Mouse (Mus musculus): ENCODE measurements around the gene Hint1. TPM values are rescaled to one million over a fixed set of nuclear protein-coding genes. Genes with fewer than 3 reads are reported as not detected.
"Not testable (repeated sequence)": the region's sequence is repeated elsewhere in the genome, so short reads cannot be mapped to it uniquely, and the experiment has no call there.

Gene Hint1
- polyA plus RNA-seq, 1 experiment: 324 TPM

DNA sequence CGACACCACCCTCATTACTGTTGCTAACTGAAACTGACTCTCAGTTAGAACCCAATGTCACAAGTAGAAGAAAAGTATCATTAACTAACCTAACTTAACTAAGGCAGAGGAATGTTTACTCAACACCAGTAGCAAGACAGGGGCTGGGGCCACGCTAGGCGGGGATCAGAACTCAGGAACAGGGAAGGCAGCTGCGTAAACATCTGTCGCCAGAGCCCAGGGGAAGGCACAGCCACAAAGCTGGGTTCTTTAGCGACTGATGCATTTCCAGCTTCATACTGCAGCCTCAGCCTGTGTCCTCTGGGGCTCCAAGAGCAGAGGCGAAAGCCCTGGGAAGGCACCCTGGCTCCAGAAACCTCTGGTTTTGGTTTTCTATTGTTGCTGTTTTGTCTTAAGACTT lies 25.9 kb downstream of the Hint1 start:
- Histone ChIP-seq H3K36me3 (ENCODE audit: control insufficient read depth, insufficient read depth, low read length, poor library complexity, severe bottlenecking) (no peaks in the 10 kb centered on the region), H3K9ac (ENCODE audit: low read depth, poor library complexity, severe bottlenecking) (no peak overlapping the region), H3K27ac (ENCODE audit: insufficient read depth, low read length) (no peak overlapping the region), H3K27me3 (ENCODE audit: control insufficient read depth, insufficient read depth, low read length, poor library complexity, severe bottlenecking) (no peaks in the 10 kb centered on the region), H3K9me3 (replicated peaks; ENCODE audit: control insufficient read depth, insufficient read depth, low read length, poor library complexity, severe bottlenecking) (no peaks in the 10 kb centered on the region), H3K4me3 (ENCODE audit: low read depth, low read length) (no peak overlapping the region), H3K4me1 (ENCODE audit: control insufficient read depth, insufficient read depth, low read length) (no peaks in the 10 kb centered on the region)
- TF ChIP-seq EP300 (IDR thresholded peaks at IDR 0.05; ENCODE audit: insufficient read depth, low read depth, low read length) (no peak), POLR2A (IDR thresholded peaks at IDR 0.05; ENCODE audit: insufficient read depth, low read length) (no peak), CTCF (IDR thresholded peaks at IDR 0.05; ENCODE audit: low read depth, low read length) (no peak)

DNA sequence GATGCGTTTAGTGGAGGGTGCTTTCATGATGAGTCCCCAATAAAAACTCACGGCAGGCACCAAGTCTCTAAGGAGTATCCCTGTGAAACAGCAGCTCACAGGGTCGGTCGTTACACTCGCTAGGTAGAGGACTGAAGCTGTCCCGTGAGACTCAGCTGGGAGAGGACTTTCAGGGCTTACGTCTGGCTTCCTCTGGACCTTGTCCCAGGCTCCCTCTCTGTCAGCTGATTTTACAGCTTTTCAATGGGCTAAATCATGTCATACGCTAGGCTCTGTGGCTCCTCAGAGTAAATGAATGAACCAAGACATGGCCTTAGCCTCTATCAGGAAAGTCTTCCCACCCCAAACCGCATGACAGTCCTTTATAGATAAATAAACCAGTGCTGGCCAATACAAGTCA lies 28.4 kb downstream of the Hint1 start:
- Histone ChIP-seq H3K36me3 (ENCODE audit: control insufficient read depth, insufficient read depth, low read length, poor library complexity, severe bottlenecking) (no peaks in the 10 kb centered on the region), H3K4me1 (ENCODE audit: control insufficient read depth, insufficient read depth, low read length) (no peaks in the 10 kb centered on the region), H3K4me3 (ENCODE audit: low read depth, low read length) (no peak overlapping the region), H3K27ac (ENCODE audit: insufficient read depth, low read length) (no peak overlapping the region), H3K9ac (ENCODE audit: low read depth, poor library complexity, severe bottlenecking) (no peak overlapping the region), H3K9me3 (replicated peaks; ENCODE audit: control insufficient read depth, insufficient read depth, low read length, poor library complexity, severe bottlenecking) (no peaks in the 10 kb centered on the region), H3K27me3 (ENCODE audit: control insufficient read depth, insufficient read depth, low read length, poor library complexity, severe bottlenecking) (no peaks in the 10 kb centered on the region)
- TF ChIP-seq CTCF (IDR thresholded peaks at IDR 0.05; ENCODE audit: low read depth, low read length): no peak
- no peak for TF ChIP-seq EP300 (IDR thresholded peaks at IDR 0.05; ENCODE audit: insufficient read depth, low read depth, low read length)
- no peak for TF ChIP-seq POLR2A (IDR thresholded peaks at IDR 0.05; ENCODE audit: insufficient read depth, low read length)

DNA sequence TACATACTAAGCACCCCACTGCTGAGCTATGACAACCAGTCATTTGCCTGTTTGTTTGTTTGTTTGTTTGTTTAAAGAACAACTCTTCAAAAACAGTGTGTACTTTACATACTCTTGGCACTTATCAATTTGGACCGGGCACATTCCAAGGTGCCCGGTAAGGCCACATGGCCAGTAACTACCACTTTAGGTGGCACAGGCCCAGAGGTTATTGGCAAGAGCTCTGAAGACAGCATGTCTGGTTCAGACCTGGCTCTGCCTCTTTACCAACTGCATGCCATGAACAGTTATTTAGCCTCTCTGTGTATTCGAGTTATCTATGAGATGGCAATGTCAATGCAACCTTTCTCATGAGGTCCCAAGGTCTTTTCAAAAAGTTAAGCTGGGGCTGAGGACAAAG lies 30.5 kb downstream of the Hint1 start:
- not testable (repeated sequence) for H3K9ac ChIP-seq (ENCODE audit: low read depth, poor library complexity, severe bottlenecking)

DNA sequence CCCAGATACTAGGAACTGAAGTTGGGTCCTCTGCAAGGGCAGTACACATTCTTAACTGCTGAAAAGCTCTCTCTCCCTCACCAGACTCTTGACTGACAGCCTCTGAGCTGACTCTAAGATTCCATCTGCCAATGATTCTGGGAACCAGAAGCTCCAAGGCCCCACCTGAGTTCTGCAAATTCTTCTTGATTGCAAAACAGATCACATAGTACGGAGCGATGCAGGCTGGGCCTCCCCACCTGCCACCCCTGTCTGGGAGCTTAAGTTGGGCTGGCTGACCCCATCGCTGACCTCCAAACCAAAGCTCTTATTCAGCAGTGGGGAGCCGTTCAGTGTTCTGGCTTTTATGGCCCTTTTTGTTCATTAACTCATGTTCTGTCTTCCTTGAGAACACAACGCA lies 31.3 kb downstream of the Hint1 start:
- H3K4me3 ChIP-seq (ENCODE audit: low read depth, low read length): no peak overlapping the region
- no peaks in the 10 kb centered on the region for H3K27me3 ChIP-seq (ENCODE audit: control insufficient read depth, insufficient read depth, low read length, poor library complexity, severe bottlenecking)
- no peaks in the 10 kb centered on the region for H3K9me3 ChIP-seq (replicated peaks; ENCODE audit: control insufficient read depth, insufficient read depth, low read length, poor library complexity, severe bottlenecking)
- TF ChIP-seq CTCF (IDR thresholded peaks at IDR 0.05; ENCODE audit: low read depth, low read length) (no peak), EP300 (IDR thresholded peaks at IDR 0.05; ENCODE audit: insufficient read depth, low read depth, low read length) (no peak), POLR2A (IDR thresholded peaks at IDR 0.05; ENCODE audit: insufficient read depth, low read length) (no peak)
- no peak overlapping the region for H3K9ac ChIP-seq (ENCODE audit: low read depth, poor library complexity, severe bottlenecking)
- no peak overlapping the region for H3K27ac ChIP-seq (ENCODE audit: insufficient read depth, low read length)
- no peaks in the 10 kb centered on the region for H3K36me3 ChIP-seq (ENCODE audit: control insufficient read depth, insufficient read depth, low read length, poor library complexity, severe bottlenecking)
- no peaks in the 10 kb centered on the region for H3K4me1 ChIP-seq (ENCODE audit: control insufficient read depth, insufficient read depth, low read length)

More for the DNA sequence above, 30.5 kb downstream of the Hint1 start:
- H3K4me3 ChIP-seq (ENCODE audit: low read depth, low read length); H3K4me1 ChIP-seq (ENCODE audit: control insufficient read depth, insufficient read depth, low read length); H3K27me3 ChIP-seq (ENCODE audit: control insufficient read depth, insufficient read depth, low read length, poor library complexity, severe bottlenecking); H3K36me3 ChIP-seq (ENCODE audit: control insufficient read depth, insufficient read depth, low read length, poor library complexity, severe bottlenecking); H3K9me3 ChIP-seq (replicated peaks; ENCODE audit: control insufficient read depth, insufficient read depth, low read length, poor library complexity, severe bottlenecking); H3K27ac ChIP-seq (ENCODE audit: insufficient read depth, low read length): not testable (repeated sequence)

DNA sequence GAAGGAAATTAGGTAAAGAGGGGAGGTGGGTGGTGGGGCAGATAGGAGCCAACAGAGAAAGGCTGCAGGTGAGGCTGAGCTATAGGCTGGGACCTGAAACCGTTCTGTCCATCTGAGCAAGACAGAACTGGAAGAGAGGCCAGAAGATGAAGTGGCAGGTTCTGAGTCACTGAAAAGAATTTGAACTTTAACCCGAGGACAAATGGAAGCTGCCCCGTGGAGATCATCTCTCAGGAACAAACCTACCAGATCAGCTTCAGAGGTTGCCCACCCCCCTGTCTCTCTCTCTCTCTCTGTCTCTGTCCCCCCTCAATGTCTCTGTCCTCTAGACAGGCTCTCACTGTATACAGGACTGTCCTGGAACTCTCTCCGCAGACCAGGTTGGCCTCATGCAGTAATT lies 33.5 kb downstream of the Hint1 start:
- no peak overlapping the region for H3K9ac ChIP-seq (ENCODE audit: low read depth, poor library complexity, severe bottlenecking)

DNA sequence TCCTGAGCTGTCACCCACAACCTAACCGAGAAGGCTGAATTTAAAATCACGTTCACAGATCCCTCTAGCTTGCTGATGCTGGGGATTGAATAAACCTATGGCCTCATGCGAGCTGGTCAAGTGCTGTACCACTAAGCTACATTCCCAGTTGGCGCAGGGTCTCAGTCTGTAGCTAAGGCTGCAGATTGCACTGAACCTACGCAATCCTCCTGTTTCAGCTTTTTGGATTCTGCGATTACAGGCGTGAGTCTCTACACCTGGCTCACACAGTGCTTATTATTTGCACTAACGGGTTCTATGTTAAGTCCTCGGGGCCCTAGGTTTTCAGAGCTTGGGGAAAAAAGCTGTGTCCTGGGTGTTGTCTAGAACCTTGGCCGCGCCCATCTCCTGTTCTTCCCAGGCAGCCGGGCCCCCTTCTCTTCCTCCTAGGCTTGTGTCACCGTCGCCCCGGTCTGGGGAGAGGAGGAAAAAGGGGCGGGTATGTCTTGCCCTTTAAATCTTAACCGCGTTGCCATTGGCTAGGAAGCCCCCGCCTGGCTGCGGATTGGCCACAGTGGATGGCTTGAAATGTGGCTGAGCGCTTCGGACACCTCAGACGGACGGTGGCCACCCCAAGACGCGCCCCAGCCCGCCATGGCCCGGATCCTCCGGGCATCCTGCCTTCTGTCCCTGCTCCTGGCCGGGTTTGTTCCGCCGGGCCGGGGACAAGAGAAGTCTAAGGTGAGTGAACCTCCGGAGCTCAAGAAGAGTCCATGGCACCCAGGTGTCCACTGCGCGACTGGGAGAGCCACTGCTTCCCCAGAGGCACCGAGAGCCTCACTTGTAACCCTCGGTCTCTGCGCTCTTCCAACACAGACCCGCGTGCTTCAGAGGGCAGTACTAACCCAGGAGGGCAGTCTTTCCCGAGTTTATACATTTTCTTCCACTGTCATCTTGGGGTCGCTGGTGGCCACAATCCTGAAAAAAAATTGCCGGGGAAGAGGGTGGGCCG lies 36.4 kb downstream of the Hint1 start, which contains the start of gene Gpx3:
Gene Gpx3, plus strand, starts transcription at position 121 of the 991 bp plus-strand sequence.
- Histone ChIP-seq H3K4me1 (ENCODE audit: control insufficient read depth, insufficient read depth, low read length) (no peaks in the 10 kb centered on the region), H3K36me3 (ENCODE audit: control insufficient read depth, insufficient read depth, low read length, poor library complexity, severe bottlenecking) (no peaks in the 10 kb centered on the region), H3K4me3 (ENCODE audit: low read depth, low read length) (peak within 1 kb of the TSS; percentile 70), H3K27me3 (ENCODE audit: control insufficient read depth, insufficient read depth, low read length, poor library complexity, severe bottlenecking) (no peaks in the 10 kb centered on the region), H3K9ac (ENCODE audit: low read depth, poor library complexity, severe bottlenecking) (peak within 1 kb of the TSS; percentile 61), H3K27ac (ENCODE audit: insufficient read depth, low read length) (no peak within 1 kb of the TSS), H3K9me3 (replicated peaks; ENCODE audit: control insufficient read depth, insufficient read depth, low read length, poor library complexity, severe bottlenecking) (no peaks in the 10 kb centered on the region)
- no peak for TF ChIP-seq POLR2A (IDR thresholded peaks at IDR 0.05; ENCODE audit: insufficient read depth, low read length)
- TF ChIP-seq CTCF (IDR thresholded peaks at IDR 0.05; ENCODE audit: low read depth, low read length): no peak
- TF ChIP-seq EP300 (IDR thresholded peaks at IDR 0.05; ENCODE audit: insufficient read depth, low read depth, low read length): no peak

More for the DNA sequence above, 33.5 kb downstream of the Hint1 start:
- H3K27me3 ChIP-seq (ENCODE audit: control insufficient read depth, insufficient read depth, low read length, poor library complexity, severe bottlenecking): no peaks in the 10 kb centered on the region
- H3K36me3 ChIP-seq (ENCODE audit: control insufficient read depth, insufficient read depth, low read length, poor library complexity, severe bottlenecking): no peaks in the 10 kb centered on the region
- H3K4me1 ChIP-seq (ENCODE audit: control insufficient read depth, insufficient read depth, low read length): no peaks in the 10 kb centered on the region
- H3K27ac ChIP-seq (ENCODE audit: insufficient read depth, low read length): no peak overlapping the region
- TF ChIP-seq CTCF (IDR thresholded peaks at IDR 0.05; ENCODE audit: low read depth, low read length): no peak
- TF ChIP-seq POLR2A (IDR thresholded peaks at IDR 0.05; ENCODE audit: insufficient read depth, low read length): no peak
- no peak for TF ChIP-seq EP300 (IDR thresholded peaks at IDR 0.05; ENCODE audit: insufficient read depth, low read depth, low read length)
- no peaks in the 10 kb centered on the region for H3K9me3 ChIP-seq (replicated peaks; ENCODE audit: control insufficient read depth, insufficient read depth, low read length, poor library complexity, severe bottlenecking)
- H3K4me3 ChIP-seq (ENCODE audit: low read depth, low read length): no peak overlapping the region

Measured in ES-Bruce4 (cell line).